In the genomic region with DNA sequence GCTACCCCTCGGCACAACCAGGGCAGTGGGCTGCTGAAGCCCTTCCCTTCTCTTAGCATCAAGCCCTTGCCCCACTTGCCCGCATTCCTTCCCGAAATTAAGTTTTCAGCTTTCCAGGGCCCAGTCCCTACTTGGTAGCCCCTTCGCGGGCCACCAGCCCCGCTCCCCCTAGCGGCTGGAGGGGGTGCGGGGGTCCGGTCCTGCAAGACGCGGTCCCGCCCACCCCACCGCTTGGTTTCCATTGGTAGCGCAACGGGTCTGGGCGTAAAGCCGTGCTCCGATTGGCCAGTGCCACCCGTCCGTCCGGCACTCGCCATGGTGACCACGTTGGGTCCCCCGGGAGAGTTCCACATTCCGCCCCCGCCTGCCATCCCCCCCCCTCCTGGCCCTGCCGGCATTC, we compare ENCODE assay signal across 9 mouse cellular contexts. TPM values are rescaled to one million over a fixed set of nuclear protein-coding genes. Genes with fewer than 3 reads are reported as not detected.
DNase-seq lines count a peak whose midpoint lies in the region; ATAC-seq lines count a peak whose summit lies in the region.
"Had no signal": no experiment of that assay in that cellular context is flagged by ENCODE, and none has a peak within 500 bp of the region (broad histone marks: within the 10 kb centered on the region; RNA-seq: fewer than 3 reads in every experiment).

No protein-coding gene starts in this region.

- no peaks in the 10 kb centered on the region; the same call in 1 of the 2 replicates for H3K27me3 ChIP-seq in heart, embryonic 14.5 days (ENCODE audit: control insufficient read depth, insufficient read depth, low read length)
- H3K27me3 ChIP-seq in liver, embryonic 15.5 days, result peaks cover 73% of the 10 kb centered on the region
- H3K27me3 ChIP-seq in neural tube, embryonic 12.5 days (replicated peaks), result peaks cover 34% of the 10 kb centered on the region

- WGBS in heart, embryonic 14.5 days, result under 1% methylated on average over 22 of the region's 27 CpGs
- WGBS in liver, embryonic 15.5 days (ENCODE audit: insufficient replicate concordance), result under 1% methylated on average over 27 of the region's 27 CpGs
- WGBS in neural tube, embryonic 12.5 days, result 1% methylated on average over 27 of the region's 27 CpGs

- ATAC-seq in CD4-positive, CD25-positive, alpha-beta regulatory T cell, adult 4 months, result peak; percentile 61
- ATAC-seq in heart, embryonic 14.5 days (ENCODE audit: insufficient number of reproducible peaks, insufficient read depth, low FRiP score, low read depth), result peak; percentile 89
- ATAC-seq in liver, embryonic 15.5 days (ENCODE audit: insufficient read depth), result peak; percentile 78
- peak; percentile 93 for ATAC-seq in neural tube, embryonic 12.5 days (ENCODE audit: low FRiP score, low read depth)

- peak overlapping the region; percentile 89 for H3K4me2 ChIP-seq in heart, embryonic 14.5 days (ENCODE audit: low read length)
- H3K4me2 ChIP-seq in liver, embryonic 15.5 days, result peak overlapping the region; percentile 96
- H3K4me2 ChIP-seq in neural tube, embryonic 12.5 days (replicated peaks), result peak overlapping the region; percentile 88

- peak; percentile 65 for DNase-seq in brain, adult 2 months (ENCODE audit: low read depth, low spot score)
- peak; percentile 84 for DNase-seq in fibroblast of lung, adult 2 months (ENCODE audit: low read depth)
- peak; percentile 99 for DNase-seq in kidney, postnatal 10 days
- peak; percentile 5 for DNase-seq in telencephalon, adult 2 months (ENCODE audit: low read depth, low spot score)

- H3K27ac ChIP-seq in heart, embryonic 14.5 days (replicated peaks in 1 of 2; ENCODE audit: control insufficient read depth in 1 of 2, insufficient read depth in 1 of 2, low read depth in 2 of 2, low read length in 2 of 2), result peak overlapping the region; percentile 6 to 87; a peak in 3 of 4 replicates
- peak overlapping the region; percentile 24; the same call in 1 of the 2 replicates for H3K27ac ChIP-seq in liver, embryonic 15.5 days (replicated peaks)
- no peak overlapping the region for H3K27ac ChIP-seq in neural tube, embryonic 12.5 days
- H3K27ac ChIP-seq: macrophage had no signal

- H3K9me3 ChIP-seq in heart, embryonic 14.5 days (ENCODE audit: control insufficient read depth, low read length), result no peaks in the 10 kb centered on the region
- H3K9me3 ChIP-seq in liver, embryonic 15.5 days (replicated peaks), result no peaks in the 10 kb centered on the region
- H3K9me3 ChIP-seq in neural tube, embryonic 12.5 days, result no peaks in the 10 kb centered on the region

- peaks cover 41 to 58% of the 10 kb centered on the region in 2 experiments for H3K4me1 ChIP-seq in heart, embryonic 14.5 days (ENCODE audit: control insufficient read depth in 2 of 2, insufficient read depth in 2 of 2, low read length in 2 of 2)
- H3K4me1 ChIP-seq in liver, embryonic 15.5 days (replicated peaks), result peaks cover 52% of the 10 kb centered on the region
- H3K4me1 ChIP-seq in neural tube, embryonic 12.5 days, result peaks cover 31% of the 10 kb centered on the region

- H3K9ac ChIP-seq in heart, embryonic 14.5 days (ENCODE audit: low read length), result peak overlapping the region; percentile 94
- peak overlapping the region; percentile 49 for H3K9ac ChIP-seq in liver, embryonic 15.5 days
- H3K9ac ChIP-seq in neural tube, embryonic 12.5 days, result peak overlapping the region; percentile 66

- H3K36me3 ChIP-seq in heart, embryonic 14.5 days (ENCODE audit: control insufficient read depth, insufficient read depth, low read length), result peaks cover 8% of the 10 kb centered on the region
- H3K36me3 ChIP-seq in liver, embryonic 15.5 days (replicated peaks), result no peaks in the 10 kb centered on the region
- no peaks in the 10 kb centered on the region for H3K36me3 ChIP-seq in neural tube, embryonic 12.5 days

- peak overlapping the region; percentile 88 to 89 for H3K4me3 ChIP-seq in heart, embryonic 14.5 days (ENCODE audit: control insufficient read depth in 1 of 2, insufficient read depth in 1 of 2, low read depth in 1 of 2, low read length in 2 of 2)
- peak overlapping the region; percentile 65 for H3K4me3 ChIP-seq in liver, embryonic 15.5 days (replicated peaks)
- peak overlapping the region; percentile 64 for H3K4me3 ChIP-seq in neural tube, embryonic 12.5 days

RNA-seq across cellular contexts. Expression of gene Ccdc102a, which starts 0.5 kb away (rescaled TPM):
- polyA plus RNA-seq in CD4-positive, CD25-positive, alpha-beta regulatory T cell, adult 4 months (2017; shearing (Covaris generic)), result not detected
- 20.8 and 25.8 TPM in 2 replicates for polyA plus RNA-seq in heart, embryonic 14.5 days (2014; fragmentation: Nextera tagmentation; extraction: Ambion mirVana)
- polyA plus RNA-seq in liver, embryonic 15.5 days (2015; fragmentation: Nextera tagmentation; extraction: Ambion mirVana), result 2.3 TPM in 2 replicates
- polyA plus RNA-seq in neural tube, embryonic 12.5 days (2016; fragmentation: Nextera tagmentation; extraction: Ambion mirVana), result 18.1 and 18.9 TPM in 2 replicates

RNA-seq across cellular contexts. Expression of gene Adgrg5, which starts 6.1 kb away (rescaled TPM):
- 1 to 10 TPM in 1 of 2 experiments, under 1 TPM in 1; 0.97 to 1.4 TPM for polyA plus RNA-seq in CD4-positive, CD25-positive, alpha-beta regulatory T cell, adult 4 months (2017; shearing (Covaris generic))
- 0.07 and 0.23 TPM in 2 replicates for polyA plus RNA-seq in heart, embryonic 14.5 days (2014; fragmentation: Nextera tagmentation; extraction: Ambion mirVana)
- 0.25 TPM in 2 replicates for polyA plus RNA-seq in liver, embryonic 15.5 days (2015; fragmentation: Nextera tagmentation; extraction: Ambion mirVana)
- 0.06 and 0.16 TPM in 2 replicates for polyA plus RNA-seq in neural tube, embryonic 12.5 days (2016; fragmentation: Nextera tagmentation; extraction: Ambion mirVana)

RNA-seq across cellular contexts. Expression of gene Dok4, which starts 41.2 kb away (rescaled TPM):
- polyA plus RNA-seq in CD4-positive, CD25-positive, alpha-beta regulatory T cell, adult 4 months (2017; shearing (Covaris generic)), result 1 to 10 TPM in 1 of 2 experiments, under 1 TPM in 1; 0.92 to 1.1 TPM
- polyA plus RNA-seq in heart, embryonic 14.5 days (2014; fragmentation: Nextera tagmentation; extraction: Ambion mirVana), result 27.8 and 28.2 TPM in 2 replicates
- 11.0 and 12.9 TPM in 2 replicates for polyA plus RNA-seq in liver, embryonic 15.5 days (2015; fragmentation: Nextera tagmentation; extraction: Ambion mirVana)
- 32.7 and 41.8 TPM in 2 replicates for polyA plus RNA-seq in neural tube, embryonic 12.5 days (2016; fragmentation: Nextera tagmentation; extraction: Ambion mirVana)

RNA-seq across cellular contexts. Expression of gene Adgrg1, which starts 57.2 kb away (rescaled TPM):
- 1 to 10 TPM; 4.6 to 8.4 TPM for polyA plus RNA-seq in CD4-positive, CD25-positive, alpha-beta regulatory T cell, adult 4 months (2017; shearing (Covaris generic))
- 2.7 and 2.9 TPM in 2 replicates for polyA plus RNA-seq in heart, embryonic 14.5 days (2014; fragmentation: Nextera tagmentation; extraction: Ambion mirVana)
- polyA plus RNA-seq in liver, embryonic 15.5 days (2015; fragmentation: Nextera tagmentation; extraction: Ambion mirVana), result 45.2 and 46.1 TPM in 2 replicates
- 177 and 208 TPM in 2 replicates for polyA plus RNA-seq in neural tube, embryonic 12.5 days (2016; fragmentation: Nextera tagmentation; extraction: Ambion mirVana)

Comparison
In these comparisons a context has a peak if more than half of its experiments do, and no peak if none do; other contexts are left out.
1. DNase-seq: peak in every context shown above with its lines; median percentile 99 in kidney, postnatal 10 days; 84 in fibroblast of lung, adult 2 months; 65 in brain, adult 2 months; 5 in telencephalon, adult 2 months.